Mouse (Mus musculus): Measurements from ENCODE around the gene Grk6. TPM values are rescaled to one million over a fixed set of nuclear protein-coding genes. Genes with fewer than 3 reads are reported as not detected.
A peak's percentile ranks its signal among the peaks of the same experiment; 100 is the strongest.

The Grk6 gene
- polyA plus RNA-seq, 1 experiment from 2014 or later: 31.3 TPM

- Histone ChIP-seq H3K27me3 (no peaks in the 10 kb centered on the region), H3K4me2 (peak overlapping the region; percentile 99), H3K4me1 (replicated peaks) (peaks cover 54% of the 10 kb centered on the region), H3K9me3 (no peaks in the 10 kb centered on the region), H3K36me3 (peaks cover 56% of the 10 kb centered on the region), H3K4me3 (peak overlapping the region; percentile 100), H3K9ac (peak overlapping the region; percentile 100), H3K27ac (peak overlapping the region; percentile 100)
- ATAC-seq (ENCODE audit: low FRiP score): no peak
- 30% methylated on average over 9 of the region's 9 CpGs for WGBS
These were observed 38.2 kb downstream of the Grk6 start for GRCm38 (mm10) chr13:55483071-55483470.

- 13% methylated on average over 15 of the region's 15 CpGs for WGBS
- H3K27me3 ChIP-seq: no peaks in the 10 kb centered on the region
- H3K9me3 ChIP-seq: no peaks in the 10 kb centered on the region
- peak overlapping the region; percentile 99 for H3K4me2 ChIP-seq
- ATAC-seq (ENCODE audit: low FRiP score): peak; percentile 80
- H3K9ac ChIP-seq: peak overlapping the region; percentile 100
- peak overlapping the region; percentile 100 for H3K27ac ChIP-seq
- peaks cover 59% of the 10 kb centered on the region for H3K4me1 ChIP-seq (replicated peaks)
- peaks cover 51% of the 10 kb centered on the region for H3K36me3 ChIP-seq
- peak overlapping the region; percentile 100 for H3K4me3 ChIP-seq
These were observed 38.7 kb downstream of the Grk6 start for GRCm38 (mm10) chr13:55483593-55483992.

DNA sequence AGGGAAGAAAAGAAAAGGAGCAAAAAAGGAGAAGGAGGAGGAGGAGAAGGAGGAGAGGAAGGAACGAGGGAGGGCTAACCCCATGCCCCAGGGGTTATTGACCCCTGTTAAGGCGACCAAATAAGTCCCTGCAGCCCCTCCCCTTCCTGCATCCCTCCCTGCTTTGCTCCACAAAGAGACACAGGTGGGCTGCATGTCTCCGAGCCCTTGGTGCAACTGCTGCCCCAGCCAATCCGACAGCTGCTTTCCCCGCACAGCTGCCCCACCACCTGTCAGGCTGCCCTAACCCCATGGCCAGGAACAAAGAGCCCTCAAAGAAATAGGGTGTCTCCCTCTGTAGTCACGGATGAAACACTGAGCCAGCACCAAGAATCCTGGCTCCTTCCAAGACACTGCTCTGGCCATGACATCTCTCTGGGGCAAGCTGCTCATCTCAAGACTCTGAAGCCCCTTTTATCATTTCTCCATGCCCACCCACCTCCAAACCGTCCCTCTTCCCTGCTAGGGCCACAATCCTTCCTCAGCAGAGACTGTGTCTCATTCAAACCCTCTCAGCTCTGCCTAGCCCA lies 39.7 kb downstream of the Grk6 start:
- Histone ChIP-seq H3K9me3 (no peaks in the 10 kb centered on the region), H3K27ac (peak overlapping the region; percentile 100), H3K36me3 (peaks cover 41% of the 10 kb centered on the region), H3K4me2 (peak overlapping the region; percentile 99), H3K4me3 (peak overlapping the region; percentile 100), H3K9ac (peak overlapping the region; percentile 100), H3K4me1 (replicated peaks) (peaks cover 59% of the 10 kb centered on the region), H3K27me3 (no peaks in the 10 kb centered on the region)
- ATAC-seq (ENCODE audit: low FRiP score): no peak
- WGBS: 9% methylated on average over 7 of the region's 7 CpGs

- peak overlapping the region; percentile 100 for H3K4me3 ChIP-seq
- peak overlapping the region; percentile 100 for H3K9ac ChIP-seq
- peaks cover 59% of the 10 kb centered on the region for H3K4me1 ChIP-seq (replicated peaks)
- 24% methylated on average over 14 of the region's 14 CpGs for WGBS
- H3K36me3 ChIP-seq: peaks cover 25% of the 10 kb centered on the region
- H3K27ac ChIP-seq: peak overlapping the region; percentile 100
- 0 out of 2 replicates have a peak, but pooled peaks cover 2% of the 10 kb centered on the region for H3K27me3 ChIP-seq
- ATAC-seq (ENCODE audit: low FRiP score): no peak
- no peaks in the 10 kb centered on the region for H3K9me3 ChIP-seq
- peak overlapping the region; percentile 99 for H3K4me2 ChIP-seq
These were observed 41.3 kb downstream of the Grk6 start for GRCm38 (mm10) chr13:55486029-55486794.

DNA sequence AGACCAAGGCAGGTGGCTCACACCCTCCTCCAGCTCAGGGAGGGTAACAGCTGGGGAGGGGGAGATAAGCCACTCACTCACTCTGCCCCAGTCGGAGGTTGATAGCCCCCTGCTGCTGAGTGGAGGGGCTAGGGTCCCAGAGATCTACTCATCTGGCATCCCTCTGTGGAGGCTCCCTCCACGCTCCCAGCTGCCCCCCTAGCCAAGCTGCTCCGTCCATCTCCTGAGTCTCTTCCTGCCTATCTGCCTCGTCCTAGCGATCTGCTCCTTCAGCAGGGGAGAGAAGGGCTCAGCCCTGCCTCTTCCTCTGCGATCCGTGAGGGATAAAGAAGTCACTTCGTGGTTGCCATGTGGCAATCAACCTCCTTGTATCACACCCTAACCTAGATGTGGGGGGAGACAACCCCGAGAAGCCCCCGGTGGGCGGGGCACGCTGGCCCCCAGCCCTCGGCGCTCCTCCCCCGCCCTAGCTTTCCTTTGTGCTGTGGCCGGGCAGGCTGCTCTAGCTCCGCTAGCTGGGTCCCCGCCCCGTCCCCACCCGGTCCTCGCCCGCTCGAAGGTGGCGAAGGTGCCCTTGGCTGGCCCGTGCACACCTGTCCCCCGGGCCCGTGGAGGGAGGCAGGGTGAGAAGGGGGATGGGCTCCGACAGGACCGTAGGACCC lies 42.2 kb downstream of the Grk6 start:
- Histone ChIP-seq H3K27ac (peak overlapping the region; percentile 100), H3K4me3 (peak overlapping the region; percentile 100), H3K4me1 (replicated peaks) (peaks cover 55% of the 10 kb centered on the region), H3K9me3 (no peaks in the 10 kb centered on the region), H3K27me3 (0 out of 2 replicates have a peak, but pooled peaks cover 4% of the 10 kb centered on the region), H3K36me3 (peaks cover 17% of the 10 kb centered on the region), H3K9ac (peak overlapping the region; percentile 100), H3K4me2 (peak overlapping the region; percentile 99)
- peak; percentile 44 for ATAC-seq (ENCODE audit: low FRiP score)
- under 1% methylated on average over 24 of the region's 29 CpGs for WGBS

- Histone ChIP-seq H3K4me1 (replicated peaks) (peaks cover 47% of the 10 kb centered on the region), H3K9ac (peak within 1 kb of the TSS; percentile 100), H3K27me3 (0 out of 2 replicates have a peak, but pooled peaks cover 4% of the 10 kb centered on the region), H3K9me3 (no peaks in the 10 kb centered on the region), H3K27ac (peak within 1 kb of the TSS; percentile 100), H3K36me3 (peaks cover 9% of the 10 kb centered on the region), H3K4me3 (peak within 1 kb of the TSS; percentile 100), H3K4me2 (peak within 1 kb of the TSS; percentile 99)
- peak; percentile 78 for ATAC-seq (ENCODE audit: low FRiP score)
- 2% methylated on average over 42 of the region's 83 CpGs for WGBS
These were observed 43.0 kb downstream of the Grk6 start, which contains the start of gene Dbn1 for GRCm38 (mm10) chr13:55487578-55488498. Gene Dbn1 (minus strand): TSS chr13:55488111.

- ATAC-seq (ENCODE audit: low FRiP score): no peak
- Histone ChIP-seq H3K4me1 (replicated peaks) (peaks cover 35% of the 10 kb centered on the region), H3K36me3 (peaks cover 16% of the 10 kb centered on the region), H3K9me3 (no peaks in the 10 kb centered on the region), H3K27me3 (0 out of 2 replicates have a peak, but pooled peaks cover 4% of the 10 kb centered on the region), H3K9ac (no peak overlapping the region; the same call in 1 of the 2 replicates), H3K4me2 (no peak overlapping the region), H3K27ac (no peak overlapping the region), H3K4me3 (no peak overlapping the region)
- WGBS: 28% methylated on average over 2 of the region's 2 CpGs
These were observed 49.4 kb downstream of the Grk6 start for GRCm38 (mm10) chr13:55494257-55494656.

DNA sequence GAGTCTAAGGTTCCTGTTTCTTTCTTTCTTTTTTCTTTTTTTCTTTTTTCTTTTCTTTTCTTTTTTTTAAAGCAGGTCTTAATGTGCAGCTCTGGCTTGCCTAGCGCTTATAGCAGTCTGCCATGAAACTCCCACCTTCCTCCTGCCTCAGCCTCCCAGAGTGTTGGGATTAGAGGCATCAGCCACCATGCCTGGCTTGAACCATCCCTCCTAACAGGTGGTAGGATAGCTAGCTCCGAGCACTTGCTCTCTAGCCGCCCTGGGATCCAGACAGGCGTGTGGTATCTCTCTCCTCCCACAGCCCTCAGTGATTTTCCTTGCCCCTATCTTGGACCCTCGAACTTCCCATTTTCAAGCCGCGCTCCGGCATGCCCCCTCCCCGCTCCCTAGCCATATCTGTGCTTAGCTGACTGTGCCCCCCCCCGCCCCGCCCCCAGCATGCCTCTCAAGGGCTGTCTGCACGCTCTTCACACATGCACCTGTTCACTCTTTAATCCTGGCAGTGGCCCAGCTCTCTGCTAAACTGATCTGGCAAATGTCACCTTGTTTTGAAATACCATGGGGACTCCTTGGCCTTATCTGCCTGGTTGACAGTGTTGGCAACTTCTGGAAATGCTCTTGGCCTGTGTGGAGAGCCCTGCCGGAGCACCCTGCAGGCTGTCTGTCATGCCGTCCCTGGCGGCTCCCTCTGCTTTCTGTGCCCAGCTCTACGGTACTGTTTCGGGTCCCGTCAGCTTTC lies 50.2 kb downstream of the Grk6 start:
- no peaks in the 10 kb centered on the region for H3K9me3 ChIP-seq
- H3K4me2 ChIP-seq: no peak overlapping the region
- H3K4me3 ChIP-seq: no peak overlapping the region
- WGBS: 25% methylated on average over 18 of the region's 18 CpGs
- H3K27me3 ChIP-seq: 0 out of 2 replicates have a peak, but pooled peaks cover 4% of the 10 kb centered on the region
- H3K9ac ChIP-seq: peak overlapping the region; percentile 24; the same call in 1 of the 2 replicates
- peaks cover 20% of the 10 kb centered on the region for H3K36me3 ChIP-seq
- no peak overlapping the region for H3K27ac ChIP-seq
- peak; percentile 29 for ATAC-seq (ENCODE audit: low FRiP score)
- H3K4me1 ChIP-seq (replicated peaks): peaks cover 35% of the 10 kb centered on the region

DNA sequence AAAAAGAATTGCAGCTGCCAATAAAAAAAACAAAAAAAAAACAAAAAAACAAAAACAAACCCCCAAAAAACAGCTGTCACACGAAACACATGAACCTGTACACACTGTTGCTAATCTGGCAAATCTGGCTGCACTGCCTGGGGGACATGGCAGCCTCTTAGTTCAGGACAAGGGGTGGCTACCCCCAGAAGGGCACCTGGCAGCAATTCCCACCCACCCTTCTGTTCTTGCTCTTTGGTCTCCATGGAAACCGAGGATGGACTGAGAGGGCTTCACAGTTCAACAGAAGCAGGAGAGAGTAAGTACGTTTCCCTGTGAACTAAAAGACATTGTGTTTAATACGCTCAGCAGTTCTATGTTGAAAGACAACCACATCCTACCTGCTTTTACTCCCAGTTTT lies 50.8 kb downstream of the Grk6 start:
- Histone ChIP-seq H3K36me3 (peaks cover 26% of the 10 kb centered on the region), H3K4me2 (0 out of 2 replicates have a peak overlapping the region, but pooled peaks have one; percentile 9), H3K4me3 (no peak overlapping the region), H3K4me1 (replicated peaks) (peaks cover 35% of the 10 kb centered on the region), H3K9ac (no peak overlapping the region), H3K9me3 (no peaks in the 10 kb centered on the region), H3K27ac (peak overlapping the region; percentile 58), H3K27me3 (0 out of 2 replicates have a peak, but pooled peaks cover 4% of the 10 kb centered on the region)
- 18% methylated on average over 4 of the region's 4 CpGs for WGBS
- no peak for ATAC-seq (ENCODE audit: low FRiP score)

GRCm38 (mm10) chr13:55496661-55497060 lies 51.8 kb downstream of the Grk6 start:
- 93% methylated on average over 6 of the region's 6 CpGs for WGBS
- Histone ChIP-seq H3K4me1 (replicated peaks) (peaks cover 35% of the 10 kb centered on the region), H3K27ac (no peak overlapping the region), H3K4me2 (no peak overlapping the region), H3K27me3 (no peaks in the 10 kb centered on the region), H3K4me3 (no peak overlapping the region), H3K9ac (no peak overlapping the region), H3K9me3 (no peaks in the 10 kb centered on the region), H3K36me3 (peaks cover 35% of the 10 kb centered on the region)
- ATAC-seq (ENCODE audit: low FRiP score): no peak

DNA sequence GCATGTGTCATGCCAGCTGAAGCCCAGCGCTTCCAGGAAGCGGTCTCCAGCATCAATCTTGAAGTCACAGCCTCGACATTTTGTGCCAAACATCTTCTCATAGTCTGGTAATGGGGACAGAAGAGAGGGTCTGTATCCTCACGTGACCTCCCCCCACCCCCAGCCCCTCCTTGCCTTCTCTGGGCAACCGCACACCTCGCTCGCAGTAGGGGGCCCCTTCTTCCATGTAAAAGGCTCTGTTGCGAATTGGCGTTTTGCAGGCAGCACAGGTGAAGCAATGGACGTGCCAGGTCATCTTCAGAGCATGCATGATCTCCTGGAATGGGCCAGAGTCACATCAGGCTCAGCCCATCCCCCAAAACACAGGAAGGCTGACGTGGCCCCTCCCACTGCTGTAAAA lies 54.0 kb downstream of the Grk6 start:
- H3K4me1 ChIP-seq (replicated peaks): peaks cover 35% of the 10 kb centered on the region
- H3K4me2 ChIP-seq: no peak overlapping the region
- H3K9me3 ChIP-seq: no peaks in the 10 kb centered on the region
- no peaks in the 10 kb centered on the region for H3K27me3 ChIP-seq
- H3K9ac ChIP-seq: no peak overlapping the region
- no peak overlapping the region for H3K4me3 ChIP-seq
- 49% methylated on average over 11 of the region's 11 CpGs for WGBS
- no peak for ATAC-seq (ENCODE audit: low FRiP score)
- H3K36me3 ChIP-seq: peaks cover 56% of the 10 kb centered on the region
- no peak overlapping the region for H3K27ac ChIP-seq
